Mouse (Mus musculus) MEL-GATA-1-ER (cell line): ENCODE results near the gene Akap8.

Source experiments
- DNase-seq: peaks from one replicate; pipeline ENCODE4 v3.0.0-alpha.2; 2012; ENCODE audit warnings: low read depth; ENCODE audit errors: extremely low read depth

Gene Akap8

GRCm38 (mm10) chr17:32349037-32349732 lies 28.1 kb upstream of the Akap8 start:
- peak; percentile 60 for DNase-seq

GRCm38 (mm10) chr17:32348406-32348805 lies 27.4 kb upstream of the Akap8 start:
- no peak for DNase-seq

GRCm38 (mm10) chr17:32341102-32341501 lies 20.1 kb upstream of the Akap8 start:
- no peak for DNase-seq

- DNase-seq = no peak
Observed at GRCm38 (mm10) chr17:32340110-32340509, 19.1 kb upstream of the Akap8 start.

- no peak for DNase-seq
Observed at GRCm38 (mm10) chr17:32335869-32336268, 14.8 kb upstream of the Akap8 start.

GRCm38 (mm10) chr17:32334921-32335320 lies 13.9 kb upstream of the Akap8 start:
- no peak for DNase-seq

- DNase-seq = no peak
Observed at GRCm38 (mm10) chr17:32333675-32334303, 12.8 kb upstream of the Akap8 start.

- no peak for DNase-seq
Observed at GRCm38 (mm10) chr17:32327501-32327900, 6.5 kb upstream of the Akap8 start.

- no peak for DNase-seq
Observed at GRCm38 (mm10) chr17:32322809-32323208, 1.8 kb upstream of the Akap8 start.

GRCm38 (mm10) chr17:32321836-32322235 lies 798 bp upstream of the Akap8 start:
- peak; percentile 16 for DNase-seq

GRCm38 (mm10) chr17:32321390-32321734 lies 324 bp upstream of the Akap8 start:
- DNase-seq = no peak

- peak; percentile 35 for DNase-seq
Observed at GRCm38 (mm10) chr17:32319950-32320349, 1.1 kb downstream of the Akap8 start.

GRCm38 (mm10) chr17:32317708-32318107 lies 3.3 kb downstream of the Akap8 start:
- no peak for DNase-seq

- no peak for DNase-seq
Observed at GRCm38 (mm10) chr17:32317032-32317431, 4.0 kb downstream of the Akap8 start.

GRCm38 (mm10) chr17:32315560-32315959 lies 5.5 kb downstream of the Akap8 start:
- no peak for DNase-seq

- no peak for DNase-seq
Observed at GRCm38 (mm10) chr17:32313892-32314291, 7.1 kb downstream of the Akap8 start.

GRCm38 (mm10) chr17:32312801-32313200 lies 8.2 kb downstream of the Akap8 start:
- DNase-seq = no peak

GRCm38 (mm10) chr17:32307963-32308362 lies 13.1 kb downstream of the Akap8 start:
- DNase-seq = no peak

- no peak for DNase-seq
Observed at GRCm38 (mm10) chr17:32298125-32298524, 22.9 kb downstream of the Akap8 start.

GRCm38 (mm10) chr17:32295901-32296300 lies 25.1 kb downstream of the Akap8 start:
- no peak for DNase-seq

- DNase-seq = no peak
Observed at GRCm38 (mm10) chr17:32295160-32295559, 25.9 kb downstream of the Akap8 start.

- no peak for DNase-seq
Observed at GRCm38 (mm10) chr17:32285138-32285670, 35.8 kb downstream of the Akap8 start.
